Mouse (Mus musculus) stomach, postnatal 0 days (tissue): Measurements from ENCODE around the gene Gm9733. TPM values are rescaled to one million over a fixed set of nuclear protein-coding genes. Genes with fewer than 3 reads are reported as not detected.
"Not testable (repeated sequence)": the region's sequence is repeated elsewhere in the genome, so short reads cannot be mapped to it uniquely, and the experiment has no call there.

Experiments
- ATAC-seq: fragments of 200-750 bp; cut with Nextera tagmentation; 2 replicates; pipeline ENCODE4 v1.8.0; 2017; ENCODE audit not compliant: low FRiP score, low TSS enrichment
- DNase-seq: peaks from one replicate; pipeline ENCODE4 v3.0.0-alpha.2; 2016; ENCODE audit warnings: low spot score
- H3K27ac ChIP-seq: fragments of 300-500 bp; sonication (generic); replicated peaks from 2 replicates; pipeline ENCODE4 v1.5.1; 2014; ENCODE audit warnings: mild to moderate bottlenecking, control low read depth
- H3K27me3 ChIP-seq: fragments of 300-500 bp; sonication (generic); 2 replicates; pipeline ENCODE4 v1.6.1; 2014; ENCODE audit warnings: low read length; ENCODE audit not compliant: control insufficient read depth, insufficient read depth
- H3K36me3 ChIP-seq: fragments of 300-500 bp; sonication (generic); 2 replicates; pipeline ENCODE4 v1.6.1; 2014; ENCODE audit warnings: low read length, mixed read lengths; ENCODE audit not compliant: control insufficient read depth, insufficient read depth
- H3K4me1 ChIP-seq: fragments of 300-500 bp; sonication (generic); replicated peaks from 2 replicates; pipeline ENCODE4 v1.6.1; 2014; ENCODE audit warnings: antibody characterized with exemption; ENCODE audit not compliant: control insufficient read depth, insufficient read depth
- H3K4me2 ChIP-seq: fragments of 300-500 bp; sonication (generic); replicated peaks from 2 replicates; pipeline ENCODE4 v1.6.1; 2014; ENCODE audit warnings: low read depth, mild to moderate bottlenecking, control low read depth, moderate library complexity
- H3K4me3 ChIP-seq: fragments of 300-500 bp; sonication (generic); 2 replicates; pipeline ENCODE4 v1.5.1; 2014; ENCODE audit warnings: low read depth, low read length, control low read depth
- H3K9ac ChIP-seq: fragments of 300-500 bp; sonication (generic); 2 replicates; pipeline ENCODE4 v1.6.1; 2014; ENCODE audit warnings: mild to moderate bottlenecking, low read length, control low read depth, mixed read lengths
- H3K9me3 ChIP-seq: fragments of 300-500 bp; sonication (generic); 2 replicates; pipeline ENCODE4 v1.6.1; 2016; ENCODE audit warnings: low read length; ENCODE audit not compliant: control insufficient read depth
- CTCF ChIP-seq: IDR thresholded peaks from 2 replicates; pipeline ENCODE4 v1.5.1; 2016; ENCODE audit warnings: antibody characterized with exemption, low read depth, mild to moderate bottlenecking, moderate library complexity
- EP300 ChIP-seq: optimal IDR thresholded peaks from 2 replicates; pipeline ENCODE3; 2016; ENCODE audit warnings: antibody characterized with exemption
- WGBS: fragments of 180-500 bp; shearing (Covaris S2); extraction: QIAGEN DNeasy Blood & Tissue Kit; methylation state at CpG from one replicate; pipeline ENCODE4 v1.1.7; 2014; 5-methylcytosine and 5-hydroxymethylcytosine counted together
- polyA plus RNA-seq: library from polyadenylated mRNA; unstranded; fragments of >200 nt; fragmentation: Nextera tagmentation; extraction: Ambion mirVana; gene quantifications from 2 replicates; pipeline ENCODE4 v1.2.1, GENCODE M21; 2015

Gene Gm9733
- polyA plus RNA-seq, result not detected in 2 replicates

- Histone ChIP-seq H3K9ac (no peak within 1 kb of the TSS), H3K4me1 (no peaks in the 10 kb centered on the region), H3K4me2 (no peak within 1 kb of the TSS), H3K9me3 (no peaks in the 10 kb centered on the region), H3K27ac (no peak within 1 kb of the TSS), H3K27me3 (no peaks in the 10 kb centered on the region), H3K36me3 (no peaks in the 10 kb centered on the region), H3K4me3 (no peak within 1 kb of the TSS)
- DNase-seq (no peak), ATAC-seq (no peak)
- TF ChIP-seq CTCF (no peak), EP300 (no peak)
- WGBS, result 81% methylated on average over 3 of the region's 3 CpGs
These were observed at the start of gene Gm9733 for GRCm38 (mm10) chr3:15332063-15332462. TSS of gene Gm9733 (minus strand) at chr3:15332302.

- not testable (repeated sequence) for H3K27ac ChIP-seq, H3K27me3 ChIP-seq, H3K36me3 ChIP-seq, H3K9ac ChIP-seq, H3K4me2 ChIP-seq, H3K9me3 ChIP-seq, DNase-seq, ATAC-seq, H3K4me3 ChIP-seq, H3K4me1 ChIP-seq
- WGBS, result 68% methylated on average over 3 of the region's 3 CpGs
These were observed 23.6 kb upstream of the Gm9733 start for GRCm38 (mm10) chr3:15355690-15356089.

- not testable (repeated sequence) for H3K9ac ChIP-seq, H3K4me1 ChIP-seq, H3K27me3 ChIP-seq, ATAC-seq, H3K9me3 ChIP-seq, H3K4me3 ChIP-seq, DNase-seq, H3K4me2 ChIP-seq, H3K36me3 ChIP-seq, H3K27ac ChIP-seq
- WGBS, result 87% methylated on average over 1 of the region's 2 CpGs
These were observed 18.2 kb upstream of the Gm9733 start for GRCm38 (mm10) chr3:15350318-15350717.

- H3K9ac ChIP-seq, H3K36me3 ChIP-seq, ATAC-seq, H3K27me3 ChIP-seq, H3K9me3 ChIP-seq, H3K4me1 ChIP-seq, DNase-seq, H3K4me2 ChIP-seq, H3K27ac ChIP-seq, H3K4me3 ChIP-seq: not testable (repeated sequence)
- WGBS, result 58% methylated on average over 3 of the region's 3 CpGs
These were observed 13.5 kb upstream of the Gm9733 start for GRCm38 (mm10) chr3:15345606-15346005.

- no peaks in the 10 kb centered on the region for H3K4me1 ChIP-seq
- no peak overlapping the region for H3K4me2 ChIP-seq
- no peak overlapping the region for H3K9ac ChIP-seq
- WGBS, result 48% methylated on average over 1 of the region's 1 CpGs
- no peaks in the 10 kb centered on the region for H3K36me3 ChIP-seq
- no peak overlapping the region for H3K4me3 ChIP-seq
- no peaks in the 10 kb centered on the region for H3K9me3 ChIP-seq
- H3K27me3 ChIP-seq, result no peaks in the 10 kb centered on the region
- DNase-seq, result no peak
- no peak for TF ChIP-seq EP300
- no peak for TF ChIP-seq CTCF
- no peak overlapping the region for H3K27ac ChIP-seq
- ATAC-seq, result no peak
These were observed 8.2 kb upstream of the Gm9733 start for GRCm38 (mm10) chr3:15340287-15340686.

GRCm38 (mm10) chr3:15334182-15334581 is 2.1 kb upstream of the Gm9733 start:
- Histone ChIP-seq H3K36me3 (no peaks in the 10 kb centered on the region), H3K27ac (no peak overlapping the region), H3K27me3 (no peaks in the 10 kb centered on the region), H3K4me2 (no peak overlapping the region), H3K4me3 (no peak overlapping the region), H3K4me1 (no peaks in the 10 kb centered on the region), H3K9ac (no peak overlapping the region), H3K9me3 (no peaks in the 10 kb centered on the region)
- DNase-seq (no peak), ATAC-seq (no peak)
- TF ChIP-seq EP300 (no peak), CTCF (no peak)
- 73% methylated on average over 2 of the region's 2 CpGs for WGBS
